Mouse (Mus musculus): Measurements from ENCODE around the gene Atg9a. TPM values are rescaled to one million over a fixed set of nuclear protein-coding genes. Genes with fewer than 3 reads are reported as not detected.

Atg9a gene
- total RNA-seq, 2 experiments from 2014 or later: 106 to 113 TPM

DNA sequence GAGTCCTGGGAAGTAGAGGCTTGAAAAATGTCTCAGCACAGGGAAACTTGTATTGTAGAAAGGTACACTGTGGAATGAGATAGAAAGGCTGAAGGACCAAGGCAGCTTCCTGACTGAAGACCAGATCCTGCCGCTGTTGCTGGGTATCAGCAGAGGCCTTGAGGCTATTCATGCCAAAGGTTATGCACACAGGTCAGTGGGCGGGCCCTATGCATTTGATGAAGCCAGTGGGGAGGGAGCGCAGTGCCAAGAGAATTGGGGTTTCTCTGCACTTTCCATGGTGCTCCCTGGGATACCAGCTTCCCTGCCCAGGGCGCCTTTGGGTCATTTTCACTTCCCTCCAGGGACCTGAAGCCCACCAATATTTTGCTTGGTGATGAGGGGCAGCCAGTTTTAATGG, 20.5 kb upstream of the Atg9a start:
- no peak overlapping the region for H3K4me3 ChIP-seq
- TF ChIP-seq CTCF (conservative IDR thresholded peaks at IDR 0.05): no peak
- no peak for DNase-seq (ENCODE audit: low spot score in 2 of 2)
- H3K27ac ChIP-seq: no peak overlapping the region

DNA sequence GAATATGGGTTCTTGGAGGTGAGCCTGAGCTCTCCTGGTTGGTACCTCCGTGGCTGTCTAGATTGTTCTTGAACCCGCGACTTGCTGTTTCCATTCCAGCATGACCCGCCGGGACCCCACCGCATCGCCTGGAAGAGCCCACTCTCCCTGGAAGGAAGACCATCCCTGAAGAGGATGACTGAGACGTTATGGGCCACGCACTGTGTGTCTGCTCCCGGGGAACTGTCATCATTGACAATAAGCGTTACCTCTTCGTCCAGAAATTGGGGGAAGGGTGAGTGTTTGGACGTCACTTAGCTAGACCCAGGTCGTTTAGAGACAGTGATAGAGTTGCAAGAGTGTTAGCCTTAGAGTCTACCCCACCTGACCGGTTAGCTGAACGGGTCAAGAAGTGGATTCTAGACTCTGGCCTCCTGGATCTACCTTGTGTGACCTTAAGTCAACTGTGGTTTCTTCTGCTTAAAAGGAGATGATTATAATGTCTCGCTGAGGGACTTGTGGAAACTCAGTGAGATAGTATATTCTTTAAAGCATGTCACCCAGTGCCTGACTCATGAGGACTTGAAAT, 19.2 kb upstream of the Atg9a start:
- no peak for TF ChIP-seq CTCF (conservative IDR thresholded peaks at IDR 0.05)
- peak overlapping the region; percentile 100 for H3K4me3 ChIP-seq
- peak overlapping the region; percentile 96 for H3K27ac ChIP-seq
- DNase-seq (ENCODE audit: low spot score in 2 of 2): no peak

DNA sequence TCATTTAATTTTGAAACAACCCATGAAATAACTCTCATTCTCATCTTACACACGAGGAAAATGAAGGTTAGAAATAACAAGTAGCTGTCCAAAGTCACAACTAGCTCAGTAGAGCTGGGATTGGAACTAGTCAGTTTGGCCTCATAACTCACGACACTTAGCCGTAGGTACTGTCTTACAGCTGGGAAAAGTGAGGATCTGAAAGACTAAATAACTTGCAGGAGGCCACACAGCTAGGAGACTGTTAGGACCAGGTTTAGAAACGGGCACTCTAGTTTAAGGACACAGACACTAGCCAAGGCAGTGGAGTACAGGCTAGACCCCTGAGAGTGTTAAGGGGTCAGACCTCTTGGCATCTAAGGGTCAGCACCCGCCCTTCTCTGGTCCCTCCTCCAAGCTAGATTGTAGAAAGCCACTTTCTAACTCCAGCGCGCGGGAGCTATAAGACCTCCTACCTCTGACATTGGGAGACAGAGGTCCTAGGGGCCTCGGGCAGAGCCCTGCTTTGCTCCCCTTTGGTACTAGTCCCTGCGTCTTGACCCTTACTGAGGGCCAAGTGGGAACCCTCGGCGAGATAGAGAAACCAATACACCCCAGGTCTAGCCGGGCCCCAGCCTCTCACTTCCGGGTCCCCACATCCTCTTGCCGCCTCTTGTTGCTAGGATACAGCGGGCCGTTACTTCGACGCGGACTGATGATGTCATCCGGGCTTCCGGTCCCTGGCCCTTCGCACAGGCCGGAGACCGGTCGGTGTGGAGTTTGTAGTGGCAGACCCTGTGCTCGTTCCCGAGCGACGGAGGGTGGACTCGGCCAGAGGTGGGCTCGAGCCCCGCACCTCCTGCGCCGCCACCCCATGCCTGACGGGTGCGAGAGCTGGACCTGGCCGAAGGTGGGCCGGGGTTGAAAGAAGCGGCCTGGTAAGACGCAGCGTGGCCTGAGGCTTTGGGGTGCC, 18.4 kb upstream of the Atg9a start, which contains the start of the genes Glb1l and Stk16:
Gene Glb1l, minus strand, starts transcription at position 678 of the 952 bp plus-strand sequence.
Gene Stk16, plus strand, starts transcription at position 703 of the 952 bp plus-strand sequence.
- peak within 1 kb of the TSS; percentile 100 for H3K4me3 ChIP-seq
- DNase-seq (ENCODE audit: low spot score in 2 of 2): peak; percentile 94 to 98
- TF ChIP-seq CTCF (conservative IDR thresholded peaks at IDR 0.05): no peak
- peak within 1 kb of the TSS; percentile 96 for H3K27ac ChIP-seq

DNA sequence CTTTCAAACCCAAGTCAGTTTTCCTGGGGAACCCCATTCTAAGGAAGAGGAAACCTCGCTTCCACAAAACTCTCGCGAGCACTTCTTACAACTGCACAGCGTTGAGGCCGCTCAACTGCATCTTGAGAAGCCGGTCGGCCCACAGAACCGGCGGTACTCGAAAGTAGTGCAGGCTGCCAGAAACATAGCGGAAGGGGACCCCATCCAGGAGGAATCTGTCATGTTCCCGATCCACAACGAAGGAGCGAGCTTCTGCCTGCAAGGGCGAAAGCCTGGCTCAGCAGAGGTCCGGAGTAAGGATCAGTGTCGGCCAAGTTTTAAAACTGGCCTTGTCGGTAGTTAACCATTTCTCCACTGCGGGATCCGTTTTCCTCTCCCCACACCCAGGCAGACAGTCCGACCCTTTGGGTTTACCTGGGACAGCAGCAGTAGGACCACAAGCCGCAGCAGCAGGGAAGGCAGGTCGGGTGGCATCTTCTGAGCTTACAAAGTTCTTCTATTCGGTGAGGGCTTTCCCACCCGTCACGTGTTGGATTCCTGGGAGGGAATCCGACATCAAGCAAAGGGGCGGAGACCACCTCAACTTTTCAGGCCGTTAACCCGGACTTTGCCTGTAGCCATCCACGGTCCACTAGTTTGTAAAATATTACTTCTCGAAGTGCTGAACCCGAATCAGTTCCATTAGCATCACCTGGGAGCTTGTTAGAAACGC, 17.1 kb upstream of the Atg9a start:
- H3K4me3 ChIP-seq: peak overlapping the region; percentile 36
- 0 out of 2 replicates have a peak, but pooled peaks have one; percentile 6 for TF ChIP-seq CTCF (conservative IDR thresholded peaks at IDR 0.05)
- DNase-seq (ENCODE audit: low spot score in 2 of 2): no peak
- peak overlapping the region; percentile 19; the same call in 1 of the 2 replicates for H3K27ac ChIP-seq

DNA sequence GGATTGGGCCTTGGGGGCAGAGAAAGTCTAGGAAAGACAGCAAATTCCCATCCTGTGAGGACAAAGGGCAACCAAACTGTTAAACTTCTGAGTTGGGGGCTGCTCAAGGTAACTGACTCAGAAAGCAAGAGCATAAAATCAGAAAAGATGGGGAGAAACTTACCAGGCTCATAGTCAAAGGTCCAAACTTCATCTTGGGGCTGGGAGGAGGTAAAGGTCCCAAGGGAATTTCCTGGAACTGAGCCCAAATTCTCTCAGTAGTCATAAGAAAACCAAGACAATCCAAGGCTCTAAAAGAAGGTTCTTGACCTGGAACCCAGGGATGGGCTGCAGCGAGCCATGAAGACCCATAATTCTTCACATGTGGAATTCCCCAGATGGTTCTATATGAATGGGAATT, 9.2 kb upstream of the Atg9a start:
- no peak for DNase-seq (ENCODE audit: low spot score in 2 of 2)
- Histone ChIP-seq H3K4me3 (no peak overlapping the region), H3K27ac (no peak overlapping the region)
- TF ChIP-seq CTCF (conservative IDR thresholded peaks at IDR 0.05): no peak

DNA sequence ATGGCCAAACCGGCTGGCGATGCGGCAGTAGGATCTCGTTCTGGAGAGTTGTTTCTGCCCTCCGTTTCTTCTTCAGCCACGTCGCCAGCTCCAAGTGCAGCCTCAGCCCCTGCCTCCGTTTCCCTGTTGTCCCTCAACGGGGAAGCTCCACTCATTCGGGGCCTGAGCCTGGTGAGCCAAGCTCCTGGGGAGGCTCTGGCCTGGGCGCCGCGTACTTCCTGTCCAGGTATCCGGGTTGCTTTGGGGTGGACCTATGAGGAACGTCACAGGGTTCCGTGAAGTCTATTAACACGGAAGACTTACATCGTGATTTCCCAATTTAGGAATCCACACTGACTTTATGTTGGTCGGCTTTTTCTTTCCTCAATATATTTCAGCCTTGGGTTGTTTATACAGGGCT, 456 bp upstream of the Atg9a start:
- H3K27ac ChIP-seq: peak overlapping the region; percentile 99
- DNase-seq (ENCODE audit: low spot score in 2 of 2): no peak
- peak overlapping the region; percentile 70 for H3K4me3 ChIP-seq
- no peak for TF ChIP-seq CTCF (conservative IDR thresholded peaks at IDR 0.05)

DNA sequence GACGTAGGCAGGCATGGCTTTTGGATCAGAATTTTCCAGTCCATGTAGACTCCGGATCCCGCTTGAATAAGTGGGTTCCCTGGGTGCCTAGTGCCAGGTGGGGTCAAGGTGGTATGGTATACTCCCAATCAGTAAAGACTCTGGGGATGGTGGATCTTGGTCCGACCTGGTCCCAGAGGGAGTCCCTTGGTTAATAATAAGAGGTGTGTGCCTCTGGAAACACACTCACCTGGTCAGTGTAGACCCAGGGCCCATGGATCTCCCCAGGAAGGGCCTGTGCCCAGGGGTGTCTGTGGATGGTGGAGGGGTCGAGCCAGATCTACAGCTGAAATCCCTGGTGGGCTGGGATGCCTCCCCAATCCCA, 756 bp downstream of the Atg9a start:
- no peak for TF ChIP-seq CTCF (conservative IDR thresholded peaks at IDR 0.05)
- DNase-seq (ENCODE audit: low spot score in 2 of 2): no peak
- peak overlapping the region; percentile 99 for H3K27ac ChIP-seq
- H3K4me3 ChIP-seq: peak overlapping the region; percentile 70

DNA sequence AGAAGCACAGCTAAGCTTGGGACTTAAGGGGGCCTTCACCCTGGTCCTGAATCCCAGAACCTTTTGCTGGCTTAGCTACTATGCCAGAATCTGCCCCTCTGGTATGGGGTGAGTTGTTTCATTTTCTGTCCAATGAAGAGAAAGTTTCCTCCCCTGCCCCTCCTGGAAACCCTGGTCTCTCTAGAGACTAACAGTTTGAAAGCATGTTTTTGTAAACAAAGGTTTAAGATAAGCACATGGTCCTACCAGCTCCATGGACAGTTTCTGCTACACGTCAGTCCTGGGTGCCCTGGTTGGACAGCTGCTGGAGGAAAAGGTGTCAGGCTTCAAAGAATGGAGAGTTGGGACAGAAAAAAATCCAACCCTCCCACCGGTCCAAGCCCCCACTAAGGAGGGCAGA, 1.4 kb downstream of the Atg9a start:
- H3K4me3 ChIP-seq: peak overlapping the region; percentile 70
- TF ChIP-seq CTCF (conservative IDR thresholded peaks at IDR 0.05): no peak
- H3K27ac ChIP-seq: 0 out of 2 replicates have a peak overlapping the region, but pooled peaks have one; percentile 99
- no peak for DNase-seq (ENCODE audit: low spot score in 2 of 2)

DNA sequence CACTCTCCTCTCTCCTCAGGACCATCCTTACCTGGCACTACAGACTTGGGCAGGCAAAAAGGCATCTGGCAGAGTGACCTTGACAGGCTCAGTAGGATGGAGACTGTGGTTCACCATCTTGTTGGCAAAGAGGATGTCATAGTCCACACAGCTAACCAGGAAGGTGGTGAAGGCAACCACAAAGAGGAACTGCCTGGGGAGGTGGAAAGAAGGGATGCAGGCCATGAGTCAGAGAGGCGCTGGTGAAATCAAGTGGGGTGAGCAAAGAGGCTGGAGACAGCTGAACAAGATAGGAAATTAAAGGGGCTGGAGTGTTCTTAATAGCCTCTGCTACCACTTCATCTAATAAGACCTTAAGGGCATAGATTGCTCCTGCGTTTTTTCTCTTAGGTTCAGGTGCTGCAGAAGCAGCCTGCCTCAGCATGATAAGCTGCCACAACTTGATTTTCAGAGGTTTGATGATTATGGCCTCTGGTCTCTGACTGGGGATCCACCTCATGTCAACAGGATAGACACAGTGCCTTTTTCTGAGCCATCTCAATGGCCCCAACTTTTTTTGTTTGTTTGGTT, 4.0 kb downstream of the Atg9a start:
- no peak overlapping the region for H3K4me3 ChIP-seq
- no peak overlapping the region for H3K27ac ChIP-seq
- DNase-seq (ENCODE audit: low spot score in 2 of 2): no peak
- TF ChIP-seq CTCF (conservative IDR thresholded peaks at IDR 0.05): no peak

DNA sequence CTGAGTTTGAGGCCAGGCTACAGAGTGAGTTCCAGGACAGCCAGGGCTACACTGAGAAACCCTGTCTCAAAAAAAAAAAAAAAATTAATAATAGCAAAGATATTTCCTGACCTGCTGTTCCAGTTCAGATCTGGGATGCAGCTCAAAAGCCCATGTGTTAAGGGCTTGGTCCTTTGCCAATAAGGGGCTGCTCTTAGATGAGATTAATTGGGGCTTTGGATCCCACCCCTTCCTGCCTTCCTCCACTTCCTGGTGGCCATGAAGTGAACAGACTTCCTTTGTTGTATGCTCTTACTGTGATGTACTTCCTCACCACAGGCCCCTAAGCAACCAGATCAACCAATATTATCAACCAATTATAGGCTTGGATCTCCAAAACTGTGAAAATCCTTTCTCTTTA, 4.9 kb downstream of the Atg9a start:
- no peak overlapping the region for H3K27ac ChIP-seq
- no peak for DNase-seq (ENCODE audit: low spot score in 2 of 2)
- no peak for TF ChIP-seq CTCF (conservative IDR thresholded peaks at IDR 0.05)
- no peak overlapping the region for H3K4me3 ChIP-seq

DNA sequence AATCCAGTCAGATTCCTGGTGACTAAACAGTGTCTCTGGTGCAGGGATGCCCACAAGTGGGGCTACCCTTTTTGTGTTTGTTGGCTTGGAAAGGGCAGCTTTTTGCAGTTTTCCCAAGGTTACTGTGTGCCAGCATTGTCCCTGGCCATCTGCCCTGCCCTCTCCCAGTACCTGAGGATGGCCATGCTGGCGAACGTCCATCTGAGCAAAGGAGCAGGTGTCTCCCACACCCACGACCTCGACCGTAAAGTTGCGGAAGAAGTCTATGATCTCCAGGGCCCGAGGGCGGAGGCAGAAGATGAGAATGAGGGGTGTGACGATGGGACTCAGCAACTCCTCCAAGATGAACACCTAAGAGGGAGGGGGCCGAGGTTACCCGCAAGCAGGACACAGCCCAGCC, 6.5 kb downstream of the Atg9a start:
- no peak overlapping the region for H3K4me3 ChIP-seq
- TF ChIP-seq CTCF (conservative IDR thresholded peaks at IDR 0.05): no peak
- no peak for DNase-seq (ENCODE audit: low spot score in 2 of 2)
- H3K27ac ChIP-seq: no peak overlapping the region

DNA sequence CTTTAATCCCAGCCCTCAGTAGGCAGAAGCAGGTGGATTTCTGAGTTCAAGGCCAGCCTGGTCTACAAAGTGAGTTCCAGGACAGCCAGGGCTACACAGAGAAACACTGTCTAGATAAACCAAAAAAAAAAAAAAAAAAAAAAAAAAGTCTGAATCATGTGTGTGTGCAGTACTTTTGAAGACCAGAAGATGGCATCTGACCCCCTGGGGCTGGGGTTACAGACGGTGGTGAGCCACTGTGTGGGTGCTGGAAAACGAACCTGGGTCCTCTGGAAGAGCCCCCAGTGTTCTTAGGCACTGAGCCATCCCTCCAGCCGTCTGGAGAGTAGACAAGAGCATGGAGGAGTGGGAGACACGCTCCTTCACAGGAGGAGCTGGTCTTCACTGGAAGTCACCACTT, 9.8 kb downstream of the Atg9a start:
- peak; percentile 61 for TF ChIP-seq CTCF (conservative IDR thresholded peaks at IDR 0.05)
- no peak overlapping the region for H3K4me3 ChIP-seq
- DNase-seq (ENCODE audit: low spot score in 2 of 2): no peak
- H3K27ac ChIP-seq: no peak overlapping the region

All from layer of hippocampus, adult 2 months (tissue).